Mouse (Mus musculus) cerebral cortex, adult 2 months (tissue): ENCODE measurements around the gene Rtl5.

Experiments used
- WGBS: fragments of 180-500 bp; shearing (Covaris S2); methylation state at CpG from one replicate; pipeline ENCODE4 v1.1.7; 2018; 5-methylcytosine and 5-hydroxymethylcytosine counted together

Gene Rtl5

GRCm38 (mm10) chrX:102066134-102066533 lies 5.0 kb downstream of the Rtl5 start:
- WGBS = 10% methylated on average over 9 of the region's 9 CpGs

- WGBS = 66% methylated on average over 4 of the region's 4 CpGs
These were observed 5.8 kb downstream of the Rtl5 start for GRCm38 (mm10) chrX:102065213-102065775.

DNA sequence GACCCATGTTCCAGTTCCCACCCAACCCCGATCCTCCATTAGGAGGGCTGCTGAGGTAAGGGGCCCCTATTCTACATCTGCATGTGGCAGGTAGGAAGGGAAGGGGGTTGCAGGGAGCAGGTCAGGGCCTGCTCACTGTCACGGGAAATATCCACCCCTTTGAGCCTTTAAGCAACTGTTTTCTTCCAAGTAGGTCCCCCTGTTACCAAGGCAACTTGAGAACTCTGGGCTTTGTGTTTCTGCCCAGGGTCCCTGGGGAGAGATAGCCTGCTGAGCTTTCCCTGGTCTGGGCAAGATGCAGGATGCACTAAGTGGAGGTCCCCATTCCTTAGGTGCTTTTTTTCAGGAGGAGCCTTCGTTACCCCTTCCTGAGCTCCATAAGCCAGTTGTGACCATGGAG lies 7.0 kb downstream of the Rtl5 start:
- WGBS = 64% methylated on average over 3 of the region's 3 CpGs

DNA sequence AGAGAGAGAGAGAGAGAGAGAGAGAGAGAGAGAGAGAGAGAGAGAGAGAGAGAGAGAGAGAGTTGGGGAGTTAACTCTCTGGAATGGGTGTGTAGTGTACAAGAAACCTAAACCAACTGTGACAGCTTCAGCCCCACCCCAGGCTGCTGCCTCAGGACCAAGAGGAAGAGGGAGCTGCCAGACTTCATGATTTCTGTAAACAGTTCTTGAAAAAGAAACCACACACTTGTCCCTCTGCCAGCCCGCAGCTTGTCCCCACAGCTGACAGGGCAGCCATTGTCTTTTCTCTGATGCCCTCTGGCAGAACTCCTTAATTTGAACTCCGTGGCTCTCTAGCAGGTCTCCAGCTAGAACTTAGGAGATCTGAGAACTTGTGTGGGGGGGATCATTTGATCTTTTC lies 10.2 kb downstream of the Rtl5 start:
- WGBS = 31% methylated on average over 2 of the region's 2 CpGs

DNA sequence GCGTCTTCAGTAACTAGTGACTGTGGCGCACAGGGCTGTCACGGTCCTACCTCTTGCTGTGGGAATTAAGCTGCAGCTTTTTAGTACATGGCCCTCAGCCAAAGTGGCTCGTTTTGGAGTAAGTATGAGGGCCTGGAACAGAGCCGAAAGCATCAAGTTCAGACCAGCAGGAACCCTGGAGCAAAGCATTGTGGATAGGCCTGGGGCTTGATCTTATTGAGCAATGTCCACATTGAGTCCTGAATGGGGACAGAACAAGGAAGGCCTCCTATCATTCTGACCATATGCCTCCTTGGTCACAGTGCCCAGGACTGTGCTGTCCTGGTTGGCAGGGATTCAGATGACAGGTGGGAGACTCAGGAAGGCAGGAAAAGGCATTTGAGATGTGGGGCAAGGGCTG lies 10.9 kb downstream of the Rtl5 start:
- WGBS = 52% methylated on average over 5 of the region's 5 CpGs

- 49% methylated on average over 9 of the region's 9 CpGs for WGBS
These were observed 11.7 kb downstream of the Rtl5 start for GRCm38 (mm10) chrX:102059437-102059836.

DNA sequence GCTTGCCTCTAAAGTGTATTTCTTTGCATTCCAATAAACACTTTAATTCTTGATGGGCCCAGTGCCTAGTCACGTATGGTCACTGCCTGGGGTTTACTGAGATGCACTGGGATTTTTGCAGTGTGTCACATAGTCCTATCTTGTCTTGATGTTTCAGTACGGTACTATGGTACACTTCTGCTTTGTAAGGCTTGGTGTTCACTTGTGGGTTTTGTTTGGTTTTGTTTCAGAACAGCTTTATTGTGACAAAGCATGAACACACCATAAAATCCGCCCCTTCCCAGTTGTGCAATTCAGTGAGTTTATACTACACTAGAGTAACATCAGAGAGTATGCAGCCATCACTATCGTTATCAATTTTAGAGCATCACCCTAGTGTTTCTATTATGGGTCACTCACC lies 17.1 kb downstream of the Rtl5 start:
- WGBS = 87% methylated on average over 4 of the region's 4 CpGs

- WGBS = 92% methylated on average over 2 of the region's 2 CpGs
These were observed 17.7 kb downstream of the Rtl5 start for GRCm38 (mm10) chrX:102053371-102053770.

GRCm38 (mm10) chrX:102051225-102051624 lies 19.9 kb downstream of the Rtl5 start:
- 91% methylated on average over 4 of the region's 4 CpGs for WGBS

GRCm38 (mm10) chrX:102050552-102050951 lies 20.6 kb downstream of the Rtl5 start:
- 89% methylated on average over 6 of the region's 6 CpGs for WGBS

DNA sequence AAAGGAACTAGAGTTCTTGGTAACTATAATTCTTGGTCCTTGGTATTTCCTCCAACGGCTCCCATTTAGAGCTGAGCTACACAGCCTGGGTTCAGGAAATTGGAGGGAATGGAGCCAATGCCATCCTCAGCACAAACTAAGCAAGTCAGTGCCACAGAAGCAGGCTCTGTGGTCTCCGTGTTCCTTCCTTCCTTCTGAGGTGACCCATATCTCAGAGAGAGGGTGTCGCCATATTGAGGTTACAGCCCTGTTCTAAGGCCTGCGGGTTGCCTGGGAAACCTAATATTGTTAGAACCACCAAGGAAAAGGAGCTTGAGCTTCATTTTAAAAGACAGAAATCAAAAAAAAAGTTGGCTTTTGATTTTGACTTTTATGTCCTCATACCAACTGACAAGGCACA lies 28.7 kb downstream of the Rtl5 start:
- 77% methylated on average over 4 of the region's 4 CpGs for WGBS

DNA sequence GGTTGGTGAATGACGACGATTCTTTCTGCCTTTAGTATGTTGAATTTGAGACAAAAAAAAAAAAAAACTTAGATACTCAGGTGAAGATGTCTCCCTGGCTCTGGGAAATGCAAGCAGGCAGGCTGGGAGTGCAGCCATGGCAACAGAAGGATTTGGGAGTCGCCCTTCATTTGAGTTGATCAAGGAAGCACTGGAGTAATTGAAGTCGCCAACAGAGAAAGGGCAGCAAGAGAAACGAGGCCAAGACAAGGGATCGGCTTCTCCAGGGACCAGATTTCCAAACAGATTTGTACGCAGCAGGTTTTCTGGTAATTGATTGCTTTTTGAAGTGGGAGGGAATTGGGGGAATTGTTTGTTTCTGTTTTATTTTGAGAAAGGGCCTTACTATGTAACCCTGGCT lies 29.5 kb downstream of the Rtl5 start:
- 52% methylated on average over 7 of the region's 7 CpGs for WGBS

- WGBS = 64% methylated on average over 2 of the region's 2 CpGs
These were observed 33.6 kb downstream of the Rtl5 start for GRCm38 (mm10) chrX:102037506-102037905.

- WGBS = 74% methylated on average over 3 of the region's 3 CpGs
These were observed 34.2 kb downstream of the Rtl5 start for GRCm38 (mm10) chrX:102036866-102037361.

DNA sequence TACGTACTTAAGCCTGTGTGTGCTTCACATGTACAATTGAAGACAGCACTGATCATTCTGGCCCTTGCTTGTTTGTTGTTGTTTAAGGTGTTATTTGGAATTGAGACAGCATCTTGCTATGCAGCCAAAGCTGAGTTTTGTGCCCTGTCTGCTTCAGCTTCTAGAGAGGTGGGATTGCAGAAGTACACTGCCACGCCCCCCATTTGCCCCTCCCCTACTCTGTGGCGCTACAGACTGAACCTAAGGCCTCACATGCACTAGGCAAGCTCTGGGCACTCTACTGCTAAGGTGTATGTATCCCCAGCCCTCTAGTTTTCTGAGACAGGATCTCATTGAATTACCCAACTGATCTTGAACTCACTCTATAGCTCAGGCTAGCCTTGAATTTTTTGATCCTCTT lies 35.4 kb downstream of the Rtl5 start:
- WGBS = 78% methylated on average over 3 of the region's 3 CpGs

- 67% methylated on average over 1 of the region's 2 CpGs for WGBS
These were observed 37.5 kb downstream of the Rtl5 start for GRCm38 (mm10) chrX:102033566-102033965.

GRCm38 (mm10) chrX:102032431-102032830 lies 38.7 kb downstream of the Rtl5 start:
- WGBS = 64% methylated on average over 8 of the region's 8 CpGs

DNA sequence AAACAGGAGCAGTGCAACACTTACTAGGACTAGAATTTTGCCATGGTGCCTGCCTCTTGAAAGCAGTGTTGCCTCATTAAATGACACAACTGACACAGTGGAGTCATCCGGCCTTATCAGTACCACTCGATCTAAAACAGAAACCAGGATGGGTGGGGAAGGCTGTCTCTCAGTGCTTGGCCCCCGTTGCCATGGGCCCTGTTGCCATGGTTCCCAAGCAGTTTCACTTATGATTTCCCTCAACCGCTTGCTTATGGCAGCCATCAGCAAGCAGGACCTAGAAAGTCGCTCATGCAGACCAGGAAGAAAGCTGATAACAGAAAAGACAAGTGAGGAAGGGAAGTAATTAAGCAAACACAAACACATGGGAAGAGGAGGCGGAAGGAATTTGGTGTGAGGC lies 39.3 kb downstream of the Rtl5 start:
- 40% methylated on average over 6 of the region's 6 CpGs for WGBS

DNA sequence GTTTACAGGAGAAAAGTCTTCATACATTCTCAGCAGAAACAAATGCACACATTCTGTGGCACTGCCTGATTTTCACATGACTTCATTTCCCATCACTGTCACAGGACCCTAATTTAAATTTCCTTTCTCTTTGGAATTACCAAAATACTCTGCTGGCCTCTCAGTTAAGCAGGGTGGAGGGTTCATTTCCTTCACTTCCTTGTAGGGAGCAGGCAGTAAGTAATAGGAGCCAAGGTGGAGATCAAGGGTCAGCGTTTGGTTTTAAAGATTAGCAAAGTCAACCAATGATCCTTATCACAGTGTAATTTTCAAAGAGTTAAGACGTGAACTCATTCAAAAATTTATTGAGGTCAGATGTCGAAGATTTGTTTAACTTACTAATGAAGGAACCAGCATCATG lies 46.1 kb downstream of the Rtl5 start:
- 76% methylated on average over 3 of the region's 3 CpGs for WGBS

DNA sequence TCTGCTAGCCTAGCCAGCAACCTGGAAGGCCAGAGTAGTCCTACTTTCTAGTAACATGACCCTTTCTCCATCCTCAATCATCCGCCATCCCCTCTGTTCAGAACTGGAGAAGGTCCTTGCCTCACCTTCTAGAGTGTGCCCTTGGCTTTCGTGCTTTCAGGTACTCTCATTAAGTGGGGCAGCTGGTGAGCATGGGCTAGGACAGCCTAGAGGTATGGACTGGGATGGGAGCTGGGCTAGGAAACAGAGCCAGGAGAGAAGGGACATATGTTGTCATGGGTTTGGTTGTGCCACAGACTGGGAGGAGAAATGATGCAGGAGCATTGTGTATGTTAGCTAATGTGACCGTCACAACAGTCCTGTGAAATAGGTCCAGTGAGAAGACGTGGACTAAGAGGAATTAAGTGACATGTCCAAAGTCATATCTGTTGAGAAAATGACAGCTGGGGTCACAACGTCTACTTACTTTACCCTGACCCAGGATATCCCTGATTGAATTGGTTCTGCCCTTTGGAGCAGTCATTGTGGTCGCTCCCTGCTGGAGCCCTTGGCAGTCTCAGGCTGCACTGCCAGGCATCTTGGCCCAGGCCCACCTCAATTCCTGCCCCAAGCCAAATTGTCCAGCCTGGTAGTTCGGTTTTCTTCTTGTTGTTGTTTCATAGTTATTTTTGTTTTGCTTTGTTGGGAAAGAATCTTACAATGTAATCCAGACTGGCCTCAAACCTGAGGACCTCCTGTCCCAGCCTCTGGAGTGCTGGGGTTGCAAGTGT lies 51.4 kb downstream of the Rtl5 start:
- 75% methylated on average over 7 of the region's 7 CpGs for WGBS

- whole genome bisulfite sequencing = 51% methylated on average over 3 of the region's 3 CpGs
These were observed 52.2 kb downstream of the Rtl5 start for GRCm38 (mm10) chrX:102018890-102019289.

- WGBS = 58% methylated on average over 9 of the region's 9 CpGs
These were observed 53.7 kb downstream of the Rtl5 start for GRCm38 (mm10) chrX:102017213-102017923.
